In genomic region chr5:114370371-114370776, GRCm38 (mm10) we compare ENCODE assay signal across 8 mouse cellular contexts. TPM values are rescaled to one million over a fixed set of nuclear protein-coding genes. Genes with fewer than 3 reads are reported as not detected.
DNase-seq lines count a peak whose midpoint lies in the region; ATAC-seq lines count a peak whose summit lies in the region.

No protein-coding gene starts in this region.

- DNase-seq in 416B (ENCODE audit: low read depth) (peak; percentile 43), MN1 (ENCODE audit: low spot score) (no peak)
- DNase-seq in adrenal gland, postnatal 36 days: peak; percentile 36 to 67
- DNase-seq in lung, postnatal 10 days: peak; percentile 96
- DNase-seq in spleen, adult 12 weeks (ENCODE audit: low spot score): no peak
- DNase-seq in left cerebral cortex, adult 18-20 months (ENCODE audit: low spot score in 2 of 2): no peak

- H3K27me3 ChIP-seq in heart, embryonic 11.5 days (ENCODE audit: control insufficient read depth, insufficient read depth, low read length): no peaks in the 10 kb centered on the region
- no peaks in the 10 kb centered on the region for H3K27me3 ChIP-seq in kidney, embryonic 15.5 days

- peaks cover 30% of the 10 kb centered on the region for H3K36me3 ChIP-seq in heart, embryonic 11.5 days (ENCODE audit: control insufficient read depth, insufficient read depth, low read length)
- H3K36me3 ChIP-seq in kidney, embryonic 15.5 days: peaks cover 87% of the 10 kb centered on the region

- H3K4me3 ChIP-seq in heart, embryonic 11.5 days (ENCODE audit: low read depth, low read length): no peak overlapping the region
- H3K4me3 ChIP-seq in kidney, embryonic 15.5 days (replicated peaks): no peak overlapping the region

- no peak for ATAC-seq in heart, embryonic 11.5 days (replicated peaks; ENCODE audit: insufficient number of reproducible peaks, low FRiP score, low TSS enrichment)
- ATAC-seq in kidney, embryonic 15.5 days (replicated peaks; ENCODE audit: low FRiP score): no peak; the same call in 1 of the 2 replicates

- H3K4me1 ChIP-seq in heart, embryonic 11.5 days (ENCODE audit: control insufficient read depth, insufficient read depth, low read length): peaks cover 54% of the 10 kb centered on the region
- H3K4me1 ChIP-seq in kidney, embryonic 15.5 days: peaks cover 78% of the 10 kb centered on the region

- H3K9ac ChIP-seq in heart, embryonic 11.5 days (ENCODE audit: low read depth, low read length): peak overlapping the region; percentile 28; the same call in 1 of the 2 replicates
- no peak overlapping the region for H3K9ac ChIP-seq in kidney, embryonic 15.5 days

- 62% methylated on average over 9 of the region's 9 CpGs for WGBS in heart, embryonic 11.5 days (ENCODE audit: insufficient replicate concordance)
- WGBS in kidney, embryonic 15.5 days: 47% methylated on average over 9 of the region's 9 CpGs

- H3K9me3 ChIP-seq in heart, embryonic 11.5 days (replicated peaks; ENCODE audit: control insufficient read depth, low read length): no peaks in the 10 kb centered on the region
- H3K9me3 ChIP-seq in kidney, embryonic 15.5 days (replicated peaks): no peaks in the 10 kb centered on the region

- no peak overlapping the region for H3K4me2 ChIP-seq in heart, embryonic 11.5 days
- peak overlapping the region; percentile 5; the same call in 1 of the 2 replicates for H3K4me2 ChIP-seq in kidney, embryonic 15.5 days

- peak overlapping the region; percentile 52; the same call in 1 of the 2 replicates for H3K27ac ChIP-seq in heart, embryonic 11.5 days (ENCODE audit: low read depth, low read length)
- peak overlapping the region; percentile 93 for H3K27ac ChIP-seq in kidney, embryonic 15.5 days

RNA-seq across cellular contexts. Expression of gene Kctd10, which starts 9.9 kb away (rescaled TPM):
- total RNA-seq in adrenal gland, postnatal 36 days (2021): 10 to 100 TPM; 62.7 to 71.9 TPM
- 84.8 and 112 TPM in 2 replicates for polyA plus RNA-seq in heart, embryonic 11.5 days (2014; fragmentation: Nextera tagmentation; extraction: Ambion mirVana)
- 93.4 and 101 TPM in 2 replicates for polyA plus RNA-seq in kidney, embryonic 15.5 days (2015; fragmentation: Nextera tagmentation; extraction: Ambion mirVana)
- 10 to 100 TPM; 64.6 to 68.6 TPM for total RNA-seq in left cerebral cortex, adult 18-20 months (2021)

RNA-seq across cellular contexts. Expression of gene Ube3b, which starts 10.0 kb away (rescaled TPM):
- total RNA-seq in adrenal gland, postnatal 36 days (2021): 10 to 100 TPM; 60.3 to 79.0 TPM
- 43.0 and 54.7 TPM in 2 replicates for polyA plus RNA-seq in heart, embryonic 11.5 days (2014; fragmentation: Nextera tagmentation; extraction: Ambion mirVana)
- polyA plus RNA-seq in kidney, embryonic 15.5 days (2015; fragmentation: Nextera tagmentation; extraction: Ambion mirVana): 40.6 and 43.8 TPM in 2 replicates
- 10 to 100 TPM; 86.2 to 93.3 TPM for total RNA-seq in left cerebral cortex, adult 18-20 months (2021)

Comparison
In these comparisons a context has a peak if more than half of its experiments do, and no peak if none do; other contexts are left out.
1. DNase-seq: peak in 416B (single experiment), adrenal gland, postnatal 36 days (2 of 2) and lung, postnatal 10 days (single experiment); none in MN1 (single experiment), spleen, adult 12 weeks (single experiment) and left cerebral cortex, adult 18-20 months (0 of 2).